Mouse (Mus musculus) midbrain, embryonic 12.5 days (tissue): ENCODE data around the gene Mogs. TPM values are rescaled to one million over a fixed set of nuclear protein-coding genes. Genes with fewer than 3 reads are reported as not detected.

Source experiments
- ATAC-seq: fragments of 200-750 bp; cut with Nextera tagmentation; 2 replicates; pipeline ENCODE4 v1.8.0; 2017; ENCODE audit warnings: low read depth, moderate TSS enrichment, moderate library complexity; ENCODE audit not compliant: low FRiP score
- H3K27ac ChIP-seq: fragments of 300-500 bp; sonication (generic); replicated peaks from 2 replicates; pipeline ENCODE4 v1.5.1; 2016; ENCODE audit warnings: mild to moderate bottlenecking
- H3K27me3 ChIP-seq: fragments of 300-500 bp; sonication (generic); 2 replicates; pipeline ENCODE4 v1.6.1; 2016; ENCODE audit warnings: mild to moderate bottlenecking
- H3K36me3 ChIP-seq: fragments of 300-500 bp; sonication (generic); 2 replicates; pipeline ENCODE4 v1.6.1; 2016
- H3K4me1 ChIP-seq: fragments of 300-500 bp; sonication (generic); 2 replicates; pipeline ENCODE4 v1.6.1; 2016
- H3K4me2 ChIP-seq: fragments of 300-500 bp; sonication (generic); replicated peaks from 2 replicates; pipeline ENCODE4 v1.6.1; 2016; ENCODE audit warnings: mild to moderate bottlenecking, moderate library complexity
- H3K4me3 ChIP-seq: fragments of 300-500 bp; sonication (generic); 2 replicates; pipeline ENCODE4 v1.5.1; 2016; ENCODE audit warnings: mild to moderate bottlenecking
- H3K9ac ChIP-seq: fragments of 300-500 bp; sonication (generic); replicated peaks from 2 replicates; pipeline ENCODE4 v1.6.1; 2016; ENCODE audit warnings: mild to moderate bottlenecking, moderate library complexity
- H3K9me3 ChIP-seq: fragments of 300-500 bp; sonication (generic); 2 replicates; pipeline ENCODE4 v1.6.1; 2016; ENCODE audit warnings: mild to moderate bottlenecking
- WGBS: fragments of 180-500 bp; shearing (Covaris S2); methylation state at CpG from one replicate; pipeline ENCODE4 v1.1.7; 2016; 5-methylcytosine and 5-hydroxymethylcytosine counted together
- polyA plus RNA-seq: library from polyadenylated mRNA; unstranded; fragments of >200 nt; fragmentation: Nextera tagmentation; extraction: Ambion mirVana; gene quantifications from 2 replicates; pipeline ENCODE4 v1.2.1, GENCODE M21; 2016

The Mogs gene
- 34.9 and 42.6 TPM in 2 replicates for polyA plus RNA-seq

DNA sequence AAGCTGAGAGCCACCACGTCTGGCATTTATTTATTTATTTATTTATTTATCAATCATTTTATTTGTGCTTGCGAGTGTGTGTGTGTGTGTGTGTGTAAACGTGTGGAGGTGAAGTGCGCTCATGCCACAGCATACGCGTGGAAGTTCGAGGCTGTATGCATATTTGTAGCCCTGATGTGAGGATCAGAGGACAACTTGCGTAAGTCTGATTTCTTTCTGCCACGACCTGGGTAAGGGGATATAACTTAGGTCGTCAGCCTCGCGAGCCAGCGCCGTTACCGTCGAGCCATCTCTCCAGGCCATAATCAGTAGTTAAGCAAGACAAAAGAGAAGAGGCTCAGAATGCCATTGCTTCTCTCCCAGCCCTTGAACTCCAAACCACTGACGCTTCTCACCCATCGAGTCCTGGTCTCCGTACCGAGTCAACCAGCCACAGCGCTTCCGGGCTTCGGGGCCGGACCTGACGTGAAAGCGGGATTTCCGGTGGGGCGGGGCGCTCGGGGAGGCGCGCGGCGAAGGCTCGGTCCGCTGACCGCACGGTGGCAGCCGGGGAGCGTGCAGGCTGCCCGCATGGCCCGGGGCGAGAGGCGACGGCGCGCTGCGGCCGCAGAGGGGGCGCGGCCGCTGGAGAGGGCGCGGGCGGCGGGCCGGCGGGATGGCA lies at the start of gene Mogs:
Gene Mogs, plus strand, starts transcription at position 486 of the 661 bp plus-strand sequence.
- Histone ChIP-seq H3K27me3 (no peaks in the 10 kb centered on the region), H3K9ac (peak within 1 kb of the TSS; percentile 85), H3K4me1 (peaks cover 46% of the 10 kb centered on the region), H3K36me3 (peaks cover 30% of the 10 kb centered on the region), H3K4me2 (peak within 1 kb of the TSS; percentile 95), H3K9me3 (no peaks in the 10 kb centered on the region), H3K27ac (peak within 1 kb of the TSS; percentile 78), H3K4me3 (peak within 1 kb of the TSS; percentile 78)
- peak; percentile 90 for ATAC-seq
- 1% methylated on average over 51 of the region's 58 CpGs for whole genome bisulfite sequencing

DNA sequence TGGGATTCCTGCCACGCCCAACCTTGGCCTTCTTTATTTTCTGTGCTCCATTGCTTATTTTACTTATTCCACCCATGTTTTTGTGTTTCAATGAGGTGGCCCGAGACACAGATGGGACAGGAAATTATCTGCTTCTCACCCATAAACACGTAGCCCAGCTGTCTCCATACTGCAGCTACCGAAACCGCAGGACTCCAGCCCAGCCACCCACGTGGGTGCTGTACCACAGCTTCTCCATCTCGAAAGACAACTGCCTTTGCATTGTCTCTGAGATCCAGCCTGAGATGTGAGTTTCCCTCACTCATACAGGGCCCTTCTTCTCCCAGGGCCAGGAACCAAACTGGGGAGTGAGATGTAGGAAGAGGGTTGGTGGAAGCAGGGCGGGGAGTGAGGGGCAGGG lies 49.3 kb upstream of the Mogs start:
- H3K9ac ChIP-seq: no peak overlapping the region
- H3K4me1 ChIP-seq: peaks cover 16% of the 10 kb centered on the region
- no peak overlapping the region for H3K27ac ChIP-seq
- H3K4me3 ChIP-seq: no peak overlapping the region
- H3K9me3 ChIP-seq: no peaks in the 10 kb centered on the region
- 36% methylated on average over 8 of the region's 8 CpGs for WGBS
- no peak overlapping the region for H3K4me2 ChIP-seq
- no peak for ATAC-seq
- H3K27me3 ChIP-seq: peaks cover 100% of the 10 kb centered on the region
- no peaks in the 10 kb centered on the region for H3K36me3 ChIP-seq

DNA sequence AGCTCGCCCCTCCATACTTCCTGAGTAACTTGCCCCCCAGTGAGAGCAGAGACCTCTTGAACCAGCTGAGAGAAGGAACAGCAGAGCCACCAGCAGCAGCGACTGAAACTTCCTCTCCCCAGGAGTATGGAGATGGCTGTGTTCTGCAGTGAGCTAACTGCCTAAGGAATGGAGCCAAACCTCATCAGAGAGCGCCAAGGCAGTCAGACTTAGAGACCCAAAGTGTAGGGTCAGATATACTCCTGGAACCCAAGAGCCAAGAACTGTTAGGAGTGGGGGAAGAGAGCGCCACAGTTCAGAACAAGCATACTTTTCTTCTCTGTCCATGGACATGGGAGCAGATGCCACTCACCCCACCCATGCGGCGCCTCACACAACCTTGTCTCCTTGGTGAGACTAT lies 48.9 kb upstream of the Mogs start:
- H3K4me3 ChIP-seq: no peak overlapping the region
- ATAC-seq: no peak

DNA sequence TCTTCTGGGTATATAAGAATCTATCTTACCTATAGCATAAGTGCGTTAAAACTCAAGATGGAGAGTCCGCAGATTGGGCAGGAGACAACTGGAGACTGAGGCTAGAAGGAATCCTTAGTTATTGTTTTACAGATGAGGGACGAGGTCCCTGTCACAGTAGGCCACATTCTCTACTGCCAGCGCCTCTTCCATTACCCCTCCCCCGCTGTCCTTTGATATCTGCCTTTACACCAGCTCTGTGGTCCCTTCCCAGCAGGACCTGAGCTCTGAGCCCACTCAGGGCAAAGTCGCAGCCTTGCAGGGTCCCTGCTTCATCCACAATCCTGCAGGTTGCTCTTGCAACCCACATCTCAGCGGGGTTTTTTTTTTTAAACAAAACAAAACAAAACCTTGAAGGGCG lies 47.1 kb upstream of the Mogs start:
- peaks cover 100% of the 10 kb centered on the region for H3K27me3 ChIP-seq
- H3K4me1 ChIP-seq: peaks cover 23% of the 10 kb centered on the region
- WGBS: under 1% methylated on average over 8 of the region's 8 CpGs
- no peak overlapping the region for H3K4me2 ChIP-seq
- H3K9me3 ChIP-seq: no peaks in the 10 kb centered on the region
- H3K4me3 ChIP-seq: no peak overlapping the region
- no peaks in the 10 kb centered on the region for H3K36me3 ChIP-seq
- no peak for ATAC-seq
- H3K27ac ChIP-seq: no peak overlapping the region
- no peak overlapping the region for H3K9ac ChIP-seq

More for the DNA sequence above, 48.9 kb upstream of the Mogs start:
- Histone ChIP-seq H3K4me2 (no peak overlapping the region), H3K27me3 (peaks cover 100% of the 10 kb centered on the region), H3K27ac (no peak overlapping the region), H3K4me1 (peaks cover 20% of the 10 kb centered on the region), H3K36me3 (no peaks in the 10 kb centered on the region), H3K9me3 (no peaks in the 10 kb centered on the region), H3K9ac (no peak overlapping the region)
- 19% methylated on average over 6 of the region's 6 CpGs for WGBS

DNA sequence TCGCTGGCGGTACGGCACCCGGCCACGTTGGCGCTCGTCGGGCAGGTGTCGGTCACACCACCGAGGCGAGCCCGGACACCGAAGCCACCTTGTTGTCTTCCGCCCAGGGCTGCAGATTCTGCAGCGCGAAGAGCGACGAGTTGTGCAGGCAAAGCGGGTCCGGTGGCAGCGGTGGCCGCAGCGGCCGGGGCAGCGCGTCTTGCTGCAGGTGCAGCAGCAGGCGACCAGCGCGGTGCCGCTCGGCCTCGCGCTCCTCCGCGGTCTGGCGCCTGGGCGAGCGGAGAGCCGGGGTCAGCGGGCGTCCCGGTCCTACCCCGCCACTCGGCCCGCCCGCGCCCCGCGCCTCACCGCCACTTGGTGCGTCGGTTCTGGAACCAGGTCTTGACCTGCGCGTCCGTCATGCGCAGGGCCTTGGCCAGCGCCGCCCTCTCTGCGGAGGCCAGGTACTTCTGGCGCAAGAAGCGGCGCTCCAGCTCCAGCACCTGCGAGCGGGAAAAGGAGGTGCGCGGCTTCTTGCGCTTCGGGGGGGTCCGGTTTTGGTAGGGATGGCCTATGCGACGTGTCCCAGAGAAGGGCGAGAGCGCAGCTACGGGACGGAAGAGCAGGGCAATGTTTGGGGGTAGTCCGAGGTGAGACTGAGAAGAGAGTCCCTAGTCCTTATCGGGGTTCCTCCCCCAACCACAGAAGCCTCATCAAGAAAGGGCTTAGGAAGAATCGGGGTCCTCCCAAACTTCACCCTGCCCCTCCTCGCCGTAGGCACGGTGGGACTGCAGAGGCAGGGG lies 46.4 kb upstream of the Mogs start:
- Histone ChIP-seq H3K36me3 (no peaks in the 10 kb centered on the region), H3K9ac (no peak overlapping the region)
- no peak for ATAC-seq

DNA sequence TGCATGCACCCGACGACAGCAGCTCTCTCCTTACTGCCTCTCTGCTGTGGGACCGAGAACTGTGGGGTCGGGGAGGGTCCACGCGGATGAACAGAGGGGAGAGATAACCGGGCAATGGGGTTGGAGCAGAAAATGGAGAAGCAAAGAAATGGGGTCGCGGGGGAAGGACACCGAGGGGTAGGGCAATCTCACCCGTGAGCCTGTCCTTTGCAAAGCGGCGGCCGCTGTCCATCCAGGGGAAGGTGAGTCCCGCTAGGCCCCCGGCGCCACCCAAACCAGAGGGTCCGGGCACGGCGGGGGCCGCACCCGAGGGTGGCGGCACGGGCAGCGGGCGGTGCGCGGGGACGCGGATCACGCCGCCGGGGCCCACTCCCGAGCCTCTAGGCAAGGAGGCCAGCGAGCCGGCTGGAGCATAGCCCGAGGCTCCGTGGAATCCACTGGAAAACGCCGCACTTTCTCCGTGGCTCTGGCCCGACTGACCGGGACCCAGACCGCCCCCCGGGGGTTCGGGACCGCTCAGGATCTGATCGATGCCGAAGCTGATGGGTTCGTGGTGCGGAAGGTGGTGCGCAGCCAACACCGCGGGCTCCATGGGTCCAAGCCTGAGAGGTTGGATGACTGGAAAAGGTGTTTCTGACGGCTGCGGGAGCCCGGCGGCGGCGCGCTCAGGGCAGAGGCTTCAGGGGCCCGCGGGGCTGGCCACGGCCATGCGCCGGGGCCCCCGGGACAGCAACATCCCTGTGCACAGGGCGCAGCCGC lies 45.6 kb upstream of the Mogs start:
- peak overlapping the region; percentile 24 for H3K4me3 ChIP-seq
- H3K4me2 ChIP-seq: peak overlapping the region; percentile 25; the same call in 1 of the 2 replicates
- 1% methylated on average over 66 of the region's 69 CpGs for WGBS
- H3K36me3 ChIP-seq: no peaks in the 10 kb centered on the region
- H3K4me1 ChIP-seq: peaks cover 23% of the 10 kb centered on the region
- peaks cover 100% of the 10 kb centered on the region for H3K27me3 ChIP-seq
- H3K9ac ChIP-seq: no peak overlapping the region
- no peaks in the 10 kb centered on the region for H3K9me3 ChIP-seq
- ATAC-seq: no peak
- H3K27ac ChIP-seq: no peak overlapping the region

More for the DNA sequence above, 46.4 kb upstream of the Mogs start:
- H3K4me2 ChIP-seq: peak overlapping the region; percentile 25
- WGBS: under 1% methylated on average over 80 of the region's 81 CpGs
- H3K9me3 ChIP-seq: no peaks in the 10 kb centered on the region
- peak overlapping the region; percentile 22 for H3K4me3 ChIP-seq
- peaks cover 100% of the 10 kb centered on the region for H3K27me3 ChIP-seq
- H3K27ac ChIP-seq: no peak overlapping the region
- H3K4me1 ChIP-seq: peaks cover 23% of the 10 kb centered on the region

DNA sequence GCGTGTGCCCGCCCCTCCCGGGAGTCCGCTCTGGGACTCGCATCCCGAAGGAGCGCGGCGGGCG lies 45.2 kb upstream of the Mogs start, which contains the start of gene Tlx2:
Gene Tlx2, minus strand, starts transcription at position 47 of the 64 bp plus-strand sequence.
- Histone ChIP-seq H3K27me3 (peaks cover 100% of the 10 kb centered on the region), H3K36me3 (no peaks in the 10 kb centered on the region), H3K9me3 (no peaks in the 10 kb centered on the region), H3K4me2 (peak within 1 kb of the TSS; percentile 25; the same call in 1 of the 2 replicates), H3K4me3 (peak within 1 kb of the TSS; percentile 24), H3K27ac (no peak within 1 kb of the TSS), H3K4me1 (peaks cover 23% of the 10 kb centered on the region), H3K9ac (no peak within 1 kb of the TSS)
- no peak for ATAC-seq
- 3% methylated on average over 10 of the region's 10 CpGs for WGBS

DNA sequence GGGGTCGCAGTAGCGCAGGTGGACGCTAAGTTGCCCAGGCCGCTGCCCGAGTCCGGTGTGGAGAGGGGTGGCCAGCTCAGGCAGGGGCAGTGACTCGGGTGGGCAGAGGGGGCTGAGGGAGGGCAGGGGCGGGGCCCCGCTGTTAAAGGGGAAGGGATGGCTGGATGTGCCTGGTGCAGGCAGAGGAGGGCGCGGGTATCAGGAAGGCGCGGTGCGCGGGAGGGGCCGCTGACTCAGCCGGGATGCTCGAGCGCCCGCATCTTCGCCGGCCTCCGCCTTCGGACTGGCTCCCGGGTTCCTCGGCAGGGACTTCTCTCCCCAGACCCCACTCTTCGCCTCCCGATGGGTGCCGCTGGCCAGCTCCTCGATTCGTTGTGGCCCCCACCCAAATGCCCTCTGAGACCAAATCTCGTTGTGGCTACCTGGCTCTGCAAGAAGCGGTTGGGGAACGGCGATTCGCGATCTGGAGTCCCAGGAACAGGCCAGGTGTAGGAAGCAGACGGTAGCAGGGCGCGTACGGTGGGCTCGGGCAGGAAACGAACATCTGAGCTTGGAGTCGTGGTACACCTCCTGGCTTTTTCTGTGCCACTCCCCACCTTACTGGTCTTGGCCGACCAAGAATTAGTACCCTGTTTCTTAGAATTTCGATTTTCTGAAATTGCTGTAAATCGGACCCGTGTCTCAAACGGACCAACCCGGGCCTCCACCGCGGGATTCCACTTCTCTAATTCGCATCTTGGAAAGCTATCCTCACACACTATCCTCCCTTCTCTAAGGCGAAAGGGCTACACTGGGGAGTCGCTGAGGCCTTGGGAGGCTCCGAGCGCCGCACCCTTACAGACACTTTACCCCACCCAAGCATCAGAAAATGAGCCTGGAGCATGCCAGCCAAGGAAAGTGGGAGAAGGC lies 44.7 kb upstream of the Mogs start:
- Histone ChIP-seq H3K9ac (no peak overlapping the region), H3K27ac (no peak overlapping the region), H3K27me3 (peaks cover 100% of the 10 kb centered on the region), H3K4me2 (peak overlapping the region; percentile 25; the same call in 1 of the 2 replicates), H3K36me3 (no peaks in the 10 kb centered on the region), H3K4me1 (peaks cover 23% of the 10 kb centered on the region), H3K9me3 (no peaks in the 10 kb centered on the region), H3K4me3 (peak overlapping the region; percentile 24)
- under 1% methylated on average over 51 of the region's 58 CpGs for WGBS
- no peak for ATAC-seq

DNA sequence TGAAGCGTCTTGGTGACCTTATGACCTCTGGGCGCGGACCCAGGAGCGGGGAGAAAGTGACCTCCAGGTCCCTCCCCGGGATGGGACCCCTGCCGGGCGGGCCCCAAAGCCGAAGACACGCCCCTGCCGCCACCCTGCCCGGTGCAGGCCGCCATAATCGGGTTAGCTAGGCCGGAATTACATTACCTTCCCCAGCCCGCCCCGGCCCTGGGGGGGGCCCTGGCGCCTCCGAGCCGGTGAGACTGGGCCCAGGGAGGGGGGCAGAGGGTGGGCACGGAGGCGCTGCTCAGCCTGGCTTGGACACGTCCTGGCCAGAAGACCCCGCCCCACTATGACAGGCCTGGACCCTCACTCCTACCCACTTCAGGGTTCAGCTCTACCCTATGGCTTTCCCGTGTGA lies 44.1 kb upstream of the Mogs start:
- Histone ChIP-seq H3K9me3 (no peaks in the 10 kb centered on the region), H3K27me3 (peaks cover 100% of the 10 kb centered on the region), H3K4me2 (peak overlapping the region; percentile 23; the same call in 1 of the 2 replicates), H3K4me3 (0 out of 2 replicates have a peak overlapping the region, but pooled peaks have one; percentile 7), H3K36me3 (no peaks in the 10 kb centered on the region), H3K4me1 (peaks cover 23% of the 10 kb centered on the region), H3K9ac (no peak overlapping the region), H3K27ac (no peak overlapping the region)
- ATAC-seq: no peak
- WGBS: 2% methylated on average over 19 of the region's 24 CpGs

DNA sequence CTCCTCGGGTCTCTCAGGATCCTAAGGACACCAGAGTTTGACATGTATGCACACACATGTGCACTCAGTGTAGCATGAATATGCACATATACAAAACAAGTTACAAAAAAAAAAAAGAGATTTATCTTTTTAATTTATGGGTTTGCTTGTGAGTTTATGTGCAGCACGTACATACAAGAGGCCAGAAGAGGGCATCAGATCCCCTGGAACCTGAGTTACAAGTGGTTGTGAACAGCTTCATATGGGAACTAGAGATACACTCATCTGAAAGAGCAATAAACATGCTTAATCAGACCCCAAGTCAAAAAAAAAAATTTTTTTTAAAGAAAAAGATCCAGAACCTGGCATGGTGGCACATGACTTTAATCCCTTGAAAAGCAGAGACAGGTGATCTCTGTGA lies 40.3 kb upstream of the Mogs start:
- H3K36me3 ChIP-seq: peaks cover 2% of the 10 kb centered on the region; the same call in 1 of the 2 replicates
- no peak overlapping the region for H3K9ac ChIP-seq
- H3K27ac ChIP-seq: no peak overlapping the region
- H3K4me1 ChIP-seq: peaks cover 29% of the 10 kb centered on the region
- WGBS: 17% methylated on average over 2 of the region's 2 CpGs
- H3K9me3 ChIP-seq: no peaks in the 10 kb centered on the region
- ATAC-seq: no peak
- H3K4me3 ChIP-seq: no peak overlapping the region
- H3K4me2 ChIP-seq: no peak overlapping the region
- peaks cover 75% of the 10 kb centered on the region for H3K27me3 ChIP-seq

DNA sequence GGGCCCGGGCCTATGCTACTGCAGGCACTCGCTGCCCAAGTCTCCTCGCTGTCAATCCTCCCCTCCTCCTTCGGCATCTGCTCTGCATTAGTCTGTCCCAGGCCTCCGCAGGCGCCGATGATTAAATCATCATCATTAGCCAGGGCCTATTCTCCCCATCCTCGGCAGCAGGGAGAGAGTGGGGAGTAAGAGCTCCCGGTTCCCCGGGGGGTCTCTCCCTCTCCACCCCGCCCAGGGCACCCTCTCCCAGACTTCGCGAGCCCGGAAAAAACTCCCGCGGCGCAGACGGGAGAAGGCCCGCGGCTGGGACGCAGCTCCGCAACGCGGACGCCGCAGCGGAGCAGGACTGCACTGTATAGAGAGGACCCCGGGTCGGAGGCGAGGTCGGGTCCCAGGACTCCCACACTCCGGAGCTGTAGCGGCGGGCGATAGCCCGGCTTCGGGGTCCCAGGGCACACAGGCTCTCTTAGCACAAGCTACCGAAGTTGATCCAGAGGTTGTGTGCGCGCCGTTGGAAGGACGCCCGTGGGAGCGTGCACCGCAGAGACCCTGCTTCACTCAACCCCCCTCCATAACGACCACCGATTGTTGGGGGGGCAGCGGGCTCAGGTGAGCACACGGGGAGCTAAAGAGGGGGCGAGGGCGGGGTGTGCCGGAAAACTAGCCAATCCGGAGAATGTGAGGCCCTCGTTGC lies 37.5 kb upstream of the Mogs start, which contains the start of gene Pcgf1:
Gene Pcgf1, plus strand, starts transcription at position 240 of the 694 bp plus-strand sequence.
- Histone ChIP-seq H3K9ac (peak within 1 kb of the TSS; percentile 70), H3K4me3 (peak within 1 kb of the TSS; percentile 68), H3K9me3 (no peaks in the 10 kb centered on the region), H3K4me1 (peaks cover 15% of the 10 kb centered on the region), H3K27ac (peak within 1 kb of the TSS; percentile 91), H3K36me3 (peaks cover 24% of the 10 kb centered on the region), H3K27me3 (peaks cover 58% of the 10 kb centered on the region), H3K4me2 (peak within 1 kb of the TSS; percentile 94)
- peak; percentile 74 for ATAC-seq
- under 1% methylated on average over 53 of the region's 54 CpGs for WGBS
